Mouse (Mus musculus): ENCODE results near the gene Vps29.

DNA sequence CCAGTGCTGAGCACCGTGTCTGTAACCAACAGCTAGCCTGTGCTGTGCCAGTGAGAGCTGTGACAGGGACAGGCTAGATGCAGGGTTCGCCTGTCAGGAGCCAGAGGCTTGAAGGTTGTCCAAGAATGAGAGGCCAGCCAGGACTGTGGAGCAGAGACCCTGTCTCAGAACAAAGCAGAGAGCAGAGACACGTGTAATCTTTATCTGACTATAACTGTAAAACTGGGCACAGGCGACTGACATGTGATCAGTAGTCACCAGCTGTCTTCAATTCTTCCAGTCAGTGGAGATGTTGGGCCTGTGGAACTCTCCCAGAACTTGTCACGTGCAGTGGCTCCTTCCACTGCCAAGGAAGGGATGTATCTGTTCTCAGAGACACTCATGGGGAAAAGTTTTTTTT lies 48.6 kb downstream of the Vps29 start:
- TF ChIP-seq CTCF (IDR thresholded peaks at IDR 0.05; ENCODE audit: low read depth) (no peak), EP300 (IDR thresholded peaks at IDR 0.05; ENCODE audit: low read depth) (peak; percentile 95)
